Mouse (Mus musculus): ENCODE data around the gene Abcb11.
"Not testable (repeated sequence)": the region's sequence is repeated elsewhere in the genome, so short reads cannot be mapped to it uniquely, and the experiment has no call there.

The Abcb11 gene

DNA sequence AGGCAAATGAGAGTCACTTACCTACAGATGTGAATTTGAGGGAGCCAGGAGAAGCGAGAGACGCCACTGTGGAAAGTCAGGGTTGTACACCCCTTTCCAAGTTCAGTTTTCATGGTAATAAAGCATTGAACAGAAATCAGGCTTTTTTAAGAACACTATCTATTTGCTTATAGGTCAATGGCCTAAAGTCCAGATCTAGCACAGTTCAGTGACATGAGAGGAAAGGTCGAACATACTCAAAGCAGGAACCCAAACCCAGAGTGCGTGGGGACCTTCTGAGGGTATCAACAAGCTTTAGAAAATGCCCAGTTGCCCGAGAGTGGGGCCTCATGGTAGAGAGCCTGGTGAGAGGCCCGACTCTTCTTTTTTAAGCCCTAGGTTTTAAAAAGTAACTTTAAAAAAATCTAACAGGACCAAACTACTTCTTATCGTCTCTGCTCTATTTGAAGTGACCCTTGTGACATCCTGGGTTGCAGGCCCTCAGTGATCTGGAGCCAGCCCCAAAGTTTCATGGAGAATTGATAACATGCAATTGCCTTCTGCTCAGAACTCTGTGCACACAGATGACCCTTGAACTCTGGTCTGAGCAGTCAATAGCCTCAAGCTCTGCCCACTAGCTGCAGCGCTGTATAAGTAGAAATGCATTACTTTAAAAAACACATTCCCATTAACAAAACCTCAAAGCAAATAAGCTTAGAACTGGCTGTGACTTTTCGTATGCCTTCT, at the start of gene Abcb11:
Abcb11 (minus strand) TSS at position 121 of the 726 bp plus-strand sequence.
- no peak for DNase-seq (ENCODE audit: low spot score)

- no peak for DNase-seq (ENCODE audit: low spot score)
Observed at GRCm38 (mm10) chr2:69386118-69386871, 43.9 kb upstream of the Abcb11 start.

DNA sequence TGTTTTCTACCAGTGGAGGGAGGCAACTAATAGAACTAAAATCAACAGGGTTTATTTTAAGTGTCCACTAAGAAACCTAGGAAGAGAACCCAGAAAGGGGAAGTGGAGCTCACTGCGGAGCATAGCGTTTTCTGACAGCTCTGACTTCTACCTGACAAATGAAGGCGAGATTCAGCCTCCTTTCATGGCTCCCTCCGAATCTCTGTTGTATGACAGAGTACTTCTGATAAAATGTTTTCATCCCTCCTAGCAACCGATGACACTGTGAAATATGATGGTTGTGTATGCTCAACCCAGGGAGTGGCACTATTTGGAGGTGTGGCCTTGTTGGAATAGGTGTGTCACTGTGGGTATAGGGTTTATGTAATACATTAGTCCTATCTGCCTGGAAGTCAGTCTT, 40.4 kb upstream of the Abcb11 start:
- no peak for DNase-seq (ENCODE audit: low spot score)

DNA sequence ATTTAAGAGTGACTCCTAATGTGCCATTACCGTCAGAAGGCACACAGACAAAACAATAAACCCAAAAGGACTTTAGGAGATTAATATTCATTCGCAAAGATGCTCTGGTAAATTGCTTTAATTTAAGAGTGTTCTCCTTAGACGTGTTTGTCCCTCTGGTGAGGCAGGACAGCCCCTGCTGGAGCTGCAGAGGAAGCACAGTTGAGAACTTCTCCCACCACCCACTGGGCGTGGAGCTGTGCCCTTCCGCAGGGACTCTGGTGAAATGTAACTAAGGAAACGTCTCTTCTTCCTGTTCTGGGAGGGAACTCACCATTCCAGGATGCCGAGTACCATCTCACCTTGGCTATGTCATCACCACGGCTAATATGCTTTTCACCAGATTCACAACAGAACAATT, 39.3 kb upstream of the Abcb11 start:
- DNase-seq (ENCODE audit: low spot score) = no peak

GRCm38 (mm10) chr2:69380281-69380680, 37.9 kb upstream of the Abcb11 start, which contains the start of gene Dhrs9:
TSS of gene Dhrs9 (plus strand) at chr2:69380445.
- DNase-seq (ENCODE audit: low spot score) = no peak

DNA sequence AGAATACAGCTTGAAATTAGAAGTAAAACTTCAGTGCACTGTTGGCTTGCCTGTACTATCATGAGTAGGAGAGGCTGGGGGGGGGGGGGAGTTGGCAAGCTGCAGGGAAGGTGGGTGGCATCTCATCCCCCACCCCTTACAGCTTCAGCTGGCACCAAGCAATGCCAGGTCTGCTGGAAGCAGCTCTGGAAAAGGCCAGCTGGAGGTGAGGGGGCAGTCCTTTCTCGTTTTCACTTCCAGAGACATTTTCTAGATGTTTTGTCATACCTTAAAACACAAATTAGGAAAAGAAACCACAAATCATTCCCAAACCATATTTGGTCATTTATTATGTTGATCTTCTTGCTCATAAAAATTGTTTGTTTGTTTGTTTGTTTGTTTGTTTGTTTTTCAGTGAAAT, 37.4 kb upstream of the Abcb11 start:
- DNase-seq (ENCODE audit: low spot score) = no peak

DNA sequence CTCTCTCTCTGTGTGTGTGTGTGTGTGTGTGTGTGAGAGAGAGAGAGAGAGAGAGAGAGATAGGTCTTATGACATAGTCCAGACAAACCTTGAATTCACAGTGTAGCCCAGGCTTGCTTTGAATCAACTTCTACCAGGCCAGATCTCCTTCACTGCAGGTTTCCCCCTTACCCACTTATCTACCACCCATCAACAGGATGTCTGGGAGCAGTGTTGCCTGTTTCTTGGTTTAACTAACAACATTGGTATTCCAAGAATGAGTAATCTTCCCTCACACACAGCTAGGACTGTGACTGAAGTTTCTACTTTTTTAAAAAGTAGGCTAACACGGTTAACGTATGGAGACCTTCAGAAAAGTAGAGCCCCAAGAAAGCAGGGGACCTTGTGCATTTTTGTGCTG, 34.4 kb upstream of the Abcb11 start:
- DNase-seq (ENCODE audit: low spot score) = no peak

GRCm38 (mm10) chr2:69365275-69365674, 22.9 kb upstream of the Abcb11 start:
- no peak for DNase-seq (ENCODE audit: low spot score)

DNA sequence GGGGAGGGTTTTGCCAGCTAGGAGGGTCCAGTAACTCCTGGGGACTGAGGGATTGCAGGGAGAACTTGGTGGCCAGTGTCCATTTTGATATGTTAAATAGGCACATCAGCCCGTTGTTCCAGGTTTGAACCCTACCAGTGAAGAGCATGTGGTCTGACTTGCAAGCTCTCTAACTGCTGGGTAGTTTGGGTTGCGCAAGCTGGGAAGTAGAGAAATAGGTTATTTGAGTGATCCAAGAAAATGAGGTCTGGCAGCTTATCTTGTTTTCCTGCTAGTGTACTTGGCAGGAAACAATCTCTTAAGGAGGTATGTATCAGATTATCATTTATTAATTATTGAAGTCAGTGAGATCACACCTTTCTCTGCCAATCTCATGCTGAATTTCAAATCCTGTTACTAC, 22.4 kb upstream of the Abcb11 start:
- no peak for DNase-seq (ENCODE audit: low spot score)

DNA sequence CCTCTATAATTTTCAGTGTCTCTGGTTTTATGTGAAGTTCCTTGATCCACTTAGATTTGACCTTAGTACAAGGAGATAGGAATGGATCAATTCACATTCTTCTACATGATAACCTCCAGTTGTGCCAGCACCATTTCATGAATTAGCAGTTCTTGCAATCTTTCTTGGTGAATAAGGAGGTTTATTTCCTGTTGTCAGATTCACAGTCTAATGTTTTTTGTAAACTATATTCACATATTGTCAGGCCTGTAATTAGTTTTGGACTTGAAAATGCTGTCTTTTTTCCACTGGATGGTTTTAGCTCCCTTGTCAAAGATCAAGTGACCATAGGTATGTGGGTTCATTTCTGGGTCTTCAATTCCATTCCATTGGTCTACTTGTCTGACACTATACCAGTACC, 13.0 kb upstream of the Abcb11 start:
- DNase-seq (ENCODE audit: low spot score) = not testable (repeated sequence)

DNA sequence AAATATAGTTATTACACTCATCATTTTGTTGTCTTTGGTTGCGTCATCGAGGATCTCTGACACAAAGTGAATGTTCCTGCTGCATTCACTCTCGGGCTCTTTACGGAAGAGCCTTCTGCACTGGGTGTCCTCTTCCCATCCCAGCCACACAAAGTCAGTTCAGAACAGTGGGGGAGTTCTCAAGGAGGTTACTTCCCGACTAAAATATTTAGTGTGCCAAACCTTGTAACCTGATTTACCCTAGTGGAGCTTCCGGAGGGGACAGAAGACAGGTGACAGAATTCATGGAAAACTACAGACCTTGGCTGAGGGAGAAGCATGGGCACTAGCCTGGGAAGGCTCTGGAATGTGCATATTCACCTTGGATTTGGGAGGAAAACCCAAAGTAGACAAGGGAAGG, 910 bp downstream of the Abcb11 start:
- DNase-seq (ENCODE audit: low spot score) = no peak

DNA sequence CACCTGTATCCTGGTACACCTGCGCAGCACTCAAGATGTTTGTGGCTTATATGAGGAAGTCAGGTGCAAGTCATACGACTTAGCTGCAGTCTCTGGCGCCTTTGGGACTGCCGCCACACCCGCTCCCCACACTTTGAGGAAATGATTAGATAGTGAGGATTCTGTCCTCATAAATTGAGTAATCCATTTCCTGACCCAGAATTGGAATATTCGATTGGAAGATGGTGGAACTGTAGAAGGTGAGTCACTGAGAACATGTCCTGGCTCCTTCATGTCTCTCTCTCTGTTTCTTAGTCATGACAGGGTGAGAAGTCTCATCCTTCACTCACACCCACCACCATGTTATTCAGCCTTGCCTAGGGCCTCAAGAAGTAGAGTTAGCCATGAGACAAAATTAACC, 10.9 kb downstream of the Abcb11 start:
- DNase-seq (ENCODE audit: low spot score) = not testable (repeated sequence)

DNA sequence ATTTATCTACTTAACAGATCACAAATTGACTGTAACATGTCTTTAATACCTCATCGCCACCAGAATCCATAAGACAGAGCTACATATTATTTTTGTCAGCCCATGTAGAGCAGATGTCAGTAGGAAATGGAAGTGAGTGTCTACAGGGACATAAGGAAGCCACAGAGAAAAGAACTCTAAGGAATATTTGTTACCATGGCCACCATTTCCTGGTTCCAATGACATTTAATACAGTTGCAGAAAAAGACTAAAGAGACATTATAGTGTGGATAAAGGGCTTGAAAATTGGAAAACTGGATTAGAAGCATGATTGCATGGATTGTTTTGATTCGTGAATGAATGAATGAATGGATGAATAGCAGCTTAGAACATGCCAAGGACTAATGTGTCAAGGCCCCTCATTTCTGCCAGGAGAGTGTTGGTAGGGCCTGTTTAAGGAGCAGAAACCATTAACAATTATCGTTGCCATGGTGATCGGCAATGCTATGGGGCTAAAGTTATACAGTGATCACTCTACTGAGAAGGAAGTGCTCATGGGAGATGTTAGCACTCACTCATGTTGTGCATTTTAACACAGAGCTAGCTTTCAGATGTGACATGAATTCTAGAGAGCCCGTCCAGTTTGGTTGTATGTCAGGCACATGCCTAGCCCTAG, 13.8 kb downstream of the Abcb11 start:
- DNase-seq (ENCODE audit: low spot score) = no peak

- DNase-seq (ENCODE audit: low spot score) = no peak
Observed at GRCm38 (mm10) chr2:69324881-69325660, 17.3 kb downstream of the Abcb11 start.

DNA sequence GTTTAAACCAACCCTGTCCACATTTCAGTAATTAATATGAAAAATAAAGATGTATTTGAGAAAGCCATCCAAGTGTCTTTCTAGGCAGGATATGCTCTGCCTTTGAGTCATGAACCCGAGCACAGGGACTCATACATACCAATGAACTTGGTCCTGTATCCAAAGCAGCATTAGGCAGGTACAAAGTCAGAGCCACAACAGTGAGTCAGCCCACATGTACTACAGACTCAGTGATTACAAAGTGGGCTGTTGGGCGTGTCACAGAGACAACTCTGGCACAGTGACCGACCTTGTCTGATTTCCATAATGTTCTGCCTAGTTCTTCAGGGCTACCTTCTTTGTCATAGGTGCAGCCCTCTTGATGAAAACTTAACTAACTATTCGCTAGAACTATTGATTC, 19.4 kb downstream of the Abcb11 start:
- no peak for DNase-seq (ENCODE audit: low spot score)

DNA sequence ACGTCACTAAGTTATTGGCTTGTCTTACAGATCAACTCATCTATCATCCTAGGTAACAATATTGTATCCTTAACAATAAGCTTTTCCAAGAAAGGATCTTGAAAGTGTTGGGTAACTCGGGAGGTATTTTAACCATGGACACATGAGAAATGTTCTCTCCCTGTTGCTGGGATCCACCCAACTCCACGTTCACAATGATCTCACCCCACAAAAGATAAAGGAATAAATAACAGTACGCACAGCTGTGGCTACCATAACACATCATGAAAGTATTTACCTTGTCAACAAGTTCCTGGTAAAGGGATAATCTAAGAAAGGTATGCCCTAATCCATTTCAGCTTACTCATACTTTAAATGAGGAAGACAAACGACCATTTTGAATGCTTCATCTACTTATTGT, 21.0 kb downstream of the Abcb11 start:
- no peak for DNase-seq (ENCODE audit: low spot score)

GRCm38 (mm10) chr2:69311337-69311736, 31.1 kb downstream of the Abcb11 start:
- DNase-seq (ENCODE audit: low spot score) = no peak

- no peak for DNase-seq (ENCODE audit: low spot score)
Observed at GRCm38 (mm10) chr2:69308136-69308535, 34.3 kb downstream of the Abcb11 start.

DNA sequence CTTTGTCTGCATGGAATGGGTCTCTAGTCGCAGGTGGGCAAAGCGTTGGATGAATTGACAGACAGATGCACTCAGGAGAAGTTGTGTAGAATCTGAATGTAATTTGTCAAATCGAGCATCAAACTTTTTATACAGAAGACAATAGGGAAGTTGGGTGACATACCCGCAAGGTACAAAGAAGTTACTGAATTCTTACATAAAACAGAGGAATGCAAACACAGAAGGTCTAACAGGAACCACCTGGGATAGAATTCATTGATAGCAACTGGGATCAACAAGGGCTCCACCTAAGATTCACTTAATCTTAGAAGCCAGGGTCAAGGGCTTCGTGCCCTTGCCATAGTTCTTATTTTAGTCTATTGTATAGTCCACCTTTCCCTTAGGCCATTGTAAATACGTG, 41.8 kb downstream of the Abcb11 start:
- DNase-seq (ENCODE audit: low spot score) = not testable (repeated sequence)

DNA sequence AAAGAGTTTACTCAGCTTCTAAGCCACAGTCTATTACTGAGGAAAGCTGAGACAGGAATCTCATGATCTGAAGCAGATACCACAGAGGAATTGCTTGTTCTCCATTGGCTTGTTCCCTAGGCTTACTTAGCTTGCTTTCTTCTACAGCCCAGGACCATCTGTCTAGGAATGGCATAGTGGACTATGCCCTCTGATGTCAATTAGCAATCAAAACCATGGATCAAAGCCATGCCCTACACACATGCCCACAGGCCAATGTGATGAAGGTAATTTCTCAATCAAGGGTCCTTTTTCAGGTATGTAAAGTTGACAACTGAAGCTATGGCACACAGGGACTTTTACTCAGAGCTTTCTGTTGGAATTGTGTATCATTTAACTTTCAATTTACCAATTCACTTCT, 47.9 kb downstream of the Abcb11 start:
- no peak for DNase-seq (ENCODE audit: low spot score)

- no peak for DNase-seq (ENCODE audit: low spot score)
Observed at GRCm38 (mm10) chr2:69288989-69289388, 53.4 kb downstream of the Abcb11 start.

- DNase-seq (ENCODE audit: low spot score) = no peak
Observed at GRCm38 (mm10) chr2:69275875-69276274, 66.5 kb downstream of the Abcb11 start.

Measured in testis, postnatal 10 days (tissue).